Mouse (Mus musculus) embryonic facial prominence, embryonic 14.5 days (tissue): ENCODE measurements around the gene Ms4a4a. TPM values are rescaled to one million over a fixed set of nuclear protein-coding genes. Genes with fewer than 3 reads are reported as not detected.
"Not testable (repeated sequence)": the region's sequence is repeated elsewhere in the genome, so short reads cannot be mapped to it uniquely, and the experiment has no call there.

Source experiments
- ATAC-seq: fragments of 200-750 bp; cut with Nextera tagmentation; 2 replicates; pipeline ENCODE4 v1.8.0; 2017; ENCODE audit warnings: low read depth, moderate number of reproducible peaks, moderate TSS enrichment
- DNase-seq: peaks from one replicate; pipeline ENCODE4 v3.0.0-alpha.2; 2015; ENCODE audit warnings: low spot score
- H3K27ac ChIP-seq: fragments of 300-500 bp; sonication (generic); replicated peaks from 2 replicates; pipeline ENCODE4 v1.5.1; 2014; ENCODE audit warnings: low read depth, mild to moderate bottlenecking, low read length, moderate library complexity
- H3K27me3 ChIP-seq: fragments of 300-500 bp; sonication (generic); replicated peaks from 2 replicates; pipeline ENCODE4 v1.6.1; 2014; ENCODE audit warnings: low read length; ENCODE audit not compliant: control insufficient read depth, insufficient read depth
- H3K36me3 ChIP-seq: fragments of 300-500 bp; sonication (generic); 2 replicates; pipeline ENCODE4 v1.6.1; 2014; ENCODE audit warnings: low read length, mixed read lengths; ENCODE audit not compliant: control insufficient read depth, insufficient read depth
- H3K4me1 ChIP-seq: fragments of 300-500 bp; sonication (generic); 2 replicates; pipeline ENCODE4 v1.6.1; 2014; ENCODE audit warnings: antibody characterized with exemption, low read length; ENCODE audit not compliant: control insufficient read depth, insufficient read depth
- H3K4me2 ChIP-seq: fragments of 300-500 bp; sonication (generic); 2 replicates; pipeline ENCODE4 v1.6.1; 2014; ENCODE audit warnings: low read depth, mild to moderate bottlenecking, low read length, moderate library complexity, mixed read lengths
- H3K4me3 ChIP-seq: fragments of 300-500 bp; sonication (generic); 2 replicates; pipeline ENCODE4 v1.5.1; 2014; ENCODE audit warnings: low read depth, mild to moderate bottlenecking, low read length
- H3K9ac ChIP-seq: fragments of 300-500 bp; sonication (generic); 2 replicates; pipeline ENCODE4 v1.6.1; 2014; ENCODE audit warnings: low read depth, mild to moderate bottlenecking, low read length, moderate library complexity, mixed read lengths
- H3K9me3 ChIP-seq: fragments of 300-500 bp; sonication (generic); 2 replicates; pipeline ENCODE4 v1.6.1; 2016; ENCODE audit warnings: low read length; ENCODE audit not compliant: control insufficient read depth
- WGBS: fragments of 180-500 bp; shearing (Covaris S2); extraction: QIAGEN DNeasy Blood & Tissue Kit; methylation state at CpG from one replicate; pipeline ENCODE4 v1.1.7; 2014; 5-methylcytosine and 5-hydroxymethylcytosine counted together
- polyA plus RNA-seq: library from polyadenylated mRNA; unstranded; fragments of >200 nt; fragmentation: Nextera tagmentation; extraction: Ambion mirVana; gene quantifications from 2 replicates; pipeline ENCODE4 v1.2.1, GENCODE M21; 2014

The Ms4a4a gene
- polyA plus RNA-seq, 1 experiment from 2014 or later = 7.1 TPM

DNA sequence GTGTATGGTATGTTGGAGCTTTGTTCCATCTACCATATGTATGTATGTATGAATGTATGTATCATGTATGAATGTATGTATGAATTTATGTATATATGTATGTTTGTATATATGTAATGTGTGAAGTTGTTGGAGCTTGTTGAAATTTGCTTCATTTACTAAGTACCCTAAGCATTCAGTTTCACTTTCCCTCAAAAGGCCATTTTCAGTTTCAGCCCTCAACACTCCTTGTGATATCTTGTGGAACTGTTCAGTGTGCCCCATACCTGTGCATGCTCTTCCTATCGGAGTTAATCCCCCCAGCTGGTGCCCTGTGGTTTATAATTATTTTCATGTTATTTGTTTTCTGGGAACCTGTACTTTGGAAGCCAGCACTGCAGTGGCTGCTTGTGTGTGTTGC, 33.3 kb downstream of the Ms4a4a start:
- Histone ChIP-seq H3K27ac (no peak overlapping the region), H3K9ac (no peak overlapping the region), H3K4me1 (no peaks in the 10 kb centered on the region), H3K9me3 (no peaks in the 10 kb centered on the region), H3K27me3 (no peaks in the 10 kb centered on the region), H3K36me3 (no peaks in the 10 kb centered on the region), H3K4me3 (no peak overlapping the region), H3K4me2 (no peak overlapping the region)
- DNase-seq (no peak), ATAC-seq (no peak)
- WGBS = 79% methylated on average over 1 of the region's 1 CpGs

GRCm38 (mm10) chr19:11411640-11412039, 36.3 kb downstream of the Ms4a4a start:
- H3K27ac ChIP-seq = no peak overlapping the region
- DNase-seq (no peak), ATAC-seq (no peak)
- no peaks in the 10 kb centered on the region for H3K36me3 ChIP-seq
- no peak overlapping the region for H3K4me2 ChIP-seq
- no peak overlapping the region for H3K9ac ChIP-seq
- no peaks in the 10 kb centered on the region for H3K9me3 ChIP-seq
- 85% methylated on average over 1 of the region's 1 CpGs for WGBS
- H3K4me3 ChIP-seq = no peak overlapping the region
- H3K4me1 ChIP-seq = no peaks in the 10 kb centered on the region
- no peaks in the 10 kb centered on the region for H3K27me3 ChIP-seq

DNA sequence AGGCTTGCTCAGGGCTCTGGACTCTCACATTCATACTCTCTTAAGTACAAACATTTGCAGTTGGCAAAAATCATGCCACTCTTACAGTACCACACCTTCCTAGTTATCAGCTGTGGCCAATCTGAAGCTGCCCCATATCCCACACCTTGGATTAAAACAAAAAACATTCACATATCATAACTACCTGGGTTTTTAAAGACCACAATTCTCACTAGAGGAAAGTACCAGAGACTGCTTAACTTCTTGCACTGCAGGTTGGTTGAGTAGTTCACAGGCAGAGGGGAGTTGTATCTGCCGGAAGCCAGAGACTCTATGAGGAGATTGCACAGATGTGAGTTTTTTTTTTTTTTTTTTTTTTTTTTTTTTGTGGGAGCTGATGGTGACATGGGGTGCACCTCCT, 38.8 kb downstream of the Ms4a4a start:
- Histone ChIP-seq H3K9me3 (no peaks in the 10 kb centered on the region), H3K27me3 (no peaks in the 10 kb centered on the region), H3K9ac (no peak overlapping the region), H3K4me3 (no peak overlapping the region), H3K36me3 (no peaks in the 10 kb centered on the region), H3K4me2 (no peak overlapping the region), H3K27ac (no peak overlapping the region), H3K4me1 (no peaks in the 10 kb centered on the region)
- WGBS = 92% methylated on average over 1 of the region's 1 CpGs
- ATAC-seq = no peak
- no peak for DNase-seq

DNA sequence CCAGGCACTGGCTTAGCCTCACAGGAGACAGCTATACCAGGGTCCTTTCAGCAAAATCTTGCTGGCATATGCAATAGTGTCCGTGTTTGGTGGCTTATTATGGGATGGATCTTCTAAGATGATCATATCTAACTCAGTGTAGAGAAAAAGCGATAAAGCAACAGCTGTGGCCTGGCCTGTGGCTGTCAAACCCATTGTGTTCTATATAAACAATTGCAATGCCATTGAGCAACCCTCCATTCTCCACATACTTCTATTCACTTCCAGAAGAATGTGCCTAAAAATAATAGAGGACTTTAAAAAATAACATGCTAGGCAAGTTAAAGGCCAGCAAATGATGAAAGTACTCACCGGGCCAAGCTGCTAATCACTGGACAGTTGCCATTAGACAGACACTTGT, 40.3 kb downstream of the Ms4a4a start:
- no peak for ATAC-seq
- Histone ChIP-seq H3K27ac (no peak overlapping the region), H3K27me3 (no peaks in the 10 kb centered on the region), H3K4me2 (no peak overlapping the region), H3K9ac (no peak overlapping the region), H3K4me3 (no peak overlapping the region), H3K9me3 (no peaks in the 10 kb centered on the region), H3K4me1 (no peaks in the 10 kb centered on the region), H3K36me3 (no peaks in the 10 kb centered on the region)
- DNase-seq = no peak
- WGBS = 72% methylated on average over 3 of the region's 3 CpGs

GRCm38 (mm10) chr19:11418865-11419264, 43.5 kb downstream of the Ms4a4a start:
- not testable (repeated sequence) for ATAC-seq, H3K9me3 ChIP-seq

DNA sequence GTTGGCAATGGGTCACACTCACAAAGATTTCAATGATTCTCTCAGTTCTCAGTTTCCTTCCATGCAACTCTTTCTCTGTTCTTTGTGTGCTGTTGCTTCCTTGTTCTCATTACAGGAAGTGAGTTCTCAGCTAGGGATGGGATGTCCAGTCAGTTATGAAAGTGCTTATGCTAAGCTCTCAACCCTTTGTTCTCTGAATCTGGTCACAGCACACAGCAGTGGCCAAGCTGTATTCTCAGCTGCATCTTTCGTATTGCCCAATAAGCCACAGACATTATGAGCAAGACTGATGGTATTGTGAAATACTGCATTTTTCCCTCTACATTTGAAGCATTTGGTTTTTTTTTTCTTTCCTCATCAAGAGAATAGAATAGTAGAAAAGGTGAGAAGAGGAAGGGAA, 55.9 kb downstream of the Ms4a4a start:
- not testable (repeated sequence) for H3K27me3 ChIP-seq, H3K9ac ChIP-seq, H3K9me3 ChIP-seq, H3K36me3 ChIP-seq, DNase-seq, H3K27ac ChIP-seq, H3K4me2 ChIP-seq, H3K4me3 ChIP-seq, H3K4me1 ChIP-seq, ATAC-seq
- 85% methylated on average over 1 of the region's 1 CpGs for WGBS

More at GRCm38 (mm10) chr19:11418865-11419264, 43.5 kb downstream of the Ms4a4a start:
- not testable (repeated sequence) for H3K27ac ChIP-seq, DNase-seq, H3K4me1 ChIP-seq, H3K27me3 ChIP-seq, H3K9ac ChIP-seq, H3K4me3 ChIP-seq, H3K4me2 ChIP-seq, H3K36me3 ChIP-seq
- 50% methylated on average over 1 of the region's 3 CpGs for WGBS

DNA sequence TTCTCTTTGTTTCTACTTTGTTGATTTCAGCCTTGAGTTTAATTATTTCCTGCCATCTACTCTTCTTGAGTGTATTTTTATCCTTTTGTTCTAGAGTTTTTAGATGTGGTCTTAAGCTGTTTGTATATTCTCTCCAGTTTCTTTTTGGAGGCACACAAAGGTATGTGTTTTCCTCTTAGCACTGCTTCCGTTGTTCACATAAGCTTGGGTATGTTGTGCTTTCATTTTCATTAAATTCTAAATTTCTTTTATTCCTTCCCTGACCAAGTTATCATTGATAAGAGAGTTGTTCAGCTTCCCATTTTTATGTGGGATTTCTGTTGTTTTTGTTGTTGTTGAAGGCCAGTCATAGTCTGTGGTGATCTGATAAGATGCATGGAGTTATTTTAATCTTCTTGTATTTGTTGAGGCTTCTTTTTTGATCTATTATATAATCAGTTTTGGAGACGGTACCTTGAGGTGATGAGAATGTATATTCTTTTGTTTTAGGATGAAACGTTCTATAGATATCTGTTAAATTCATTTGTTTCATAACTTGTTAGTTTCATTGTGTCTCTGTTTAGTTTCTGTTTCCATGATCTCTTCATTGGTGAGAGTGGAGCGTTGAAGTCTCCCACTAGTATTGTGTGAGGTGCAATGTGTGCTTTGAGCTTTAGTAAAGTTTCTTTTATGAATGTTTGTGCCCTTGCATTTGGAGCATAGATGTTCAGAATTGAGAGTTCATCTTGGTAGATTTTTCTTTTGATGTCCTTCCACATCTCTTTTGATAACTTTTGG, 59.9 kb downstream of the Ms4a4a start:
- Histone ChIP-seq H3K36me3 (no peaks in the 10 kb centered on the region), H3K4me1 (no peaks in the 10 kb centered on the region), H3K4me3 (no peak overlapping the region), H3K9ac (no peak overlapping the region), H3K27ac (no peak overlapping the region), H3K9me3 (no peaks in the 10 kb centered on the region), H3K27me3 (no peaks in the 10 kb centered on the region), H3K4me2 (no peak overlapping the region)
- ATAC-seq (no peak), DNase-seq (no peak)
- WGBS = 90% methylated on average over 4 of the region's 4 CpGs

Other genes starting within 250 kb of the Ms4a4a start
- gene 1700017D01Rik, start 244.6 kb upstream of the Ms4a4a start, polyA plus RNA-seq = not detected in 2 replicates
- gene 1700025F22Rik, start 210.2 kb upstream of the Ms4a4a start, polyA plus RNA-seq = not detected in 2 replicates
- not detected in 2 replicates for gene Ms4a13, start 178.8 kb upstream of the Ms4a4a start, polyA plus RNA-seq
- gene Ms4a12, start 143.1 kb upstream of the Ms4a4a start, polyA plus RNA-seq = not detected in 2 replicates
- not detected in 2 replicates for gene Ms4a1, start 109.3 kb upstream of the Ms4a4a start, polyA plus RNA-seq
- gene Ms4a5, start 91.7 kb upstream of the Ms4a4a start, polyA plus RNA-seq = not detected in 2 replicates
- 0.08 and 0.37 TPM in 2 replicates for gene Ms4a14, start 61.1 kb upstream of the Ms4a4a start, polyA plus RNA-seq
- gene Ms4a7, start 39.4 kb upstream of the Ms4a4a start, polyA plus RNA-seq = 11.1 and 11.4 TPM in 2 replicates
- gene Ms4a4c, start 29.2 kb downstream of the Ms4a4a start, polyA plus RNA-seq = 0.62 and 1.3 TPM in 2 replicates
- 0.14 and 0.17 TPM in 2 replicates for gene Ms4a4b, start 68.0 kb downstream of the Ms4a4a start, polyA plus RNA-seq
- gene Ms4a6c, start 93.8 kb downstream of the Ms4a4a start, polyA plus RNA-seq = 8.3 and 11.8 TPM in 2 replicates
- gene Gm8369, start 110.4 kb downstream of the Ms4a4a start, polyA plus RNA-seq = not detected in 2 replicates
- gene Ms4a6b, start 141.0 kb downstream of the Ms4a4a start, polyA plus RNA-seq = 10.5 and 12.2 TPM in 2 replicates
- gene Ms4a4d, start 161.3 kb downstream of the Ms4a4a start, polyA plus RNA-seq = 1.1 and 1.5 TPM in 2 replicates
- gene Ms4a6d, start 229.3 kb downstream of the Ms4a4a start, polyA plus RNA-seq = 7.4 and 9.3 TPM in 2 replicates
- gene Ms4a2, start 248.2 kb downstream of the Ms4a4a start, polyA plus RNA-seq = 0.94 and 1.6 TPM in 2 replicates